9 mouse cellular contexts compared by ENCODE assay signal in genomic region chr19:6018142-6019089, GRCm38 (mm10). TPM values are rescaled to one million over a fixed set of nuclear protein-coding genes. Genes with fewer than 3 reads are reported as not detected.
DNase-seq lines count a peak whose midpoint lies in the region; ATAC-seq and TF ChIP-seq lines count a peak whose summit lies in the region.
"Had no signal": no experiment of that assay in that cellular context is flagged by ENCODE, and none has a peak within 500 bp of the region (broad histone marks: within the 10 kb centered on the region; RNA-seq: fewer than 3 reads in every experiment).

No protein-coding gene starts in this region.

- H3K27me3 ChIP-seq in kidney, adult 2 months (replicated peaks; ENCODE audit: control insufficient read depth, insufficient read depth, low read length) = no peaks in the 10 kb centered on the region
- H3K27me3 ChIP-seq in kidney, embryonic 15.5 days = no peaks in the 10 kb centered on the region
- no peaks in the 10 kb centered on the region for H3K27me3 ChIP-seq in liver, adult 2 months (ENCODE audit: control insufficient read depth, insufficient read depth, low read length)

- no peaks in the 10 kb centered on the region for H3K79me2 ChIP-seq in liver, adult 2 months (ENCODE audit: control insufficient read depth, insufficient read depth, low read length)

- TF ChIP-seq CTCF in kidney, adult 2 months (conservative IDR thresholded peaks at IDR 0.05; ENCODE audit: insufficient read depth, insufficient read length, low read depth, low read length) = peak; percentile 97; the same call in 1 of the 2 replicates
- peak; percentile 96 for TF ChIP-seq CTCF in liver, adult 2 months (IDR thresholded peaks at IDR 0.05; ENCODE audit: low read depth, low read length)

- H3K9ac ChIP-seq in kidney, embryonic 15.5 days = no peak overlapping the region
- H3K9ac ChIP-seq in liver, adult 2 months (ENCODE audit: low read depth, low read length) = 0 out of 2 replicates have a peak overlapping the region, but pooled peaks have one; percentile 22

- no peak overlapping the region for H3K27ac ChIP-seq in kidney, adult 2 months (ENCODE audit: insufficient read depth, low read depth, low read length)
- no peak overlapping the region for H3K27ac ChIP-seq in kidney, embryonic 15.5 days
- no peak overlapping the region for H3K27ac ChIP-seq in liver, adult 2 months (replicated peaks; ENCODE audit: insufficient read depth, low read depth, low read length)

- H3K4me1 ChIP-seq in kidney, adult 2 months (ENCODE audit: control insufficient read depth, insufficient read depth, low read length) = peaks cover 5% of the 10 kb centered on the region; the same call in 1 of the 2 replicates
- peaks cover 38% of the 10 kb centered on the region for H3K4me1 ChIP-seq in kidney, embryonic 15.5 days
- peaks cover 10% of the 10 kb centered on the region for H3K4me1 ChIP-seq in liver, adult 2 months (ENCODE audit: control insufficient read depth, insufficient read depth, low read length)

- no peak overlapping the region for H3K4me3 ChIP-seq in kidney, adult 2 months (ENCODE audit: insufficient read depth, low read depth, low read length)
- no peak overlapping the region for H3K4me3 ChIP-seq in kidney, embryonic 15.5 days (replicated peaks)
- H3K4me3 ChIP-seq in liver, adult 2 months (ENCODE audit: insufficient read depth, low read depth, low read length) = no peak overlapping the region

- no peaks in the 10 kb centered on the region for H3K9me3 ChIP-seq in kidney, embryonic 15.5 days (replicated peaks)

- peak; percentile 93 for DNase-seq in kidney, adult 2 months
- peak; percentile 88 for DNase-seq in c-Kit-positive CD71-negative TER-119-negative erythroid progenitor cells, embryonic 14.5 days (ENCODE audit: low read depth)
- peak; percentile 82 to 93 for DNase-seq in kidney, adult 8-10 months
- peak; percentile 85 for DNase-seq in liver, adult 2 months (ENCODE audit: extremely low read depth, low read depth, low spot score)
- DNase-seq in ovary, postnatal 10 days (ENCODE audit: low spot score) = peak; percentile 65
- peak; percentile 87 for DNase-seq in thymus, postnatal 0 days (ENCODE audit: low spot score)

- H3K4me2 ChIP-seq in kidney, embryonic 15.5 days = no peak overlapping the region

- no peak for TF ChIP-seq POLR2A in kidney, adult 2 months (IDR thresholded peaks at IDR 0.05; ENCODE audit: low read depth, low read length)
- no peak for TF ChIP-seq POLR2A in liver, adult 2 months (IDR thresholded peaks at IDR 0.05; ENCODE audit: extremely low read depth, insufficient read depth, low read length)

- ATAC-seq in kidney, embryonic 15.5 days (replicated peaks; ENCODE audit: low FRiP score) = no peak
- 0 out of 2 replicates have a peak, but pooled peaks have one; percentile 24 for ATAC-seq in frontal cortex, adult (ENCODE audit: low TSS enrichment)

- no peaks in the 10 kb centered on the region for H3K36me3 ChIP-seq in kidney, adult 2 months (ENCODE audit: control insufficient read depth, insufficient read depth, low read length)
- H3K36me3 ChIP-seq in kidney, embryonic 15.5 days = no peaks in the 10 kb centered on the region
- no peaks in the 10 kb centered on the region for H3K36me3 ChIP-seq in liver, adult 2 months (ENCODE audit: control insufficient read depth, insufficient read depth, low read length)

- WGBS in kidney, adult 2 months = 26% methylated on average over 15 of the region's 15 CpGs
- 32% methylated on average over 15 of the region's 15 CpGs for WGBS in kidney, embryonic 15.5 days
- 30% methylated on average over 15 of the region's 15 CpGs for WGBS in liver, adult 2 months

RNA-seq across cellular contexts. Expression of gene Capn1, which starts 2.7 kb away (rescaled TPM):
- 36.0 and 38.0 TPM in 2 replicates for polyA plus RNA-seq in kidney, adult 2 months (2012; rRNA removed)
- 8.4 and 11.1 TPM in 2 replicates for polyA plus RNA-seq in kidney, embryonic 15.5 days (2015; fragmentation: Nextera tagmentation; extraction: Ambion mirVana)
- total RNA-seq in liver, adult 2 months (2014; rRNA removed) = 8.0 and 9.9 TPM in 2 replicates
- 10.6 and 12.7 TPM in 2 replicates for polyA plus RNA-seq in liver, adult 2 months (2012; rRNA removed)
- polyA plus RNA-seq in thymus, postnatal 0 days (2015; fragmentation: Nextera tagmentation; extraction: Ambion mirVana) = 19.8 and 21.6 TPM in 2 replicates

RNA-seq across cellular contexts. Expression of gene Syvn1, which starts 28.0 kb away (rescaled TPM):
- 31.5 and 32.8 TPM in 2 replicates for polyA plus RNA-seq in kidney, adult 2 months (2012; rRNA removed)
- 35.6 and 38.5 TPM in 2 replicates for polyA plus RNA-seq in kidney, embryonic 15.5 days (2015; fragmentation: Nextera tagmentation; extraction: Ambion mirVana)
- total RNA-seq in liver, adult 2 months (2014; rRNA removed) = 7.6 and 15.2 TPM in 2 replicates
- polyA plus RNA-seq in liver, adult 2 months (2012; rRNA removed) = 53.0 and 64.7 TPM in 2 replicates
- 15.1 and 16.5 TPM in 2 replicates for polyA plus RNA-seq in thymus, postnatal 0 days (2015; fragmentation: Nextera tagmentation; extraction: Ambion mirVana)

RNA-seq across cellular contexts. Expression of gene Slc22a20, which starts 32.5 kb away (rescaled TPM):
- not detected in 2 replicates for polyA plus RNA-seq in kidney, adult 2 months (2012; rRNA removed)
- polyA plus RNA-seq in kidney, embryonic 15.5 days (2015; fragmentation: Nextera tagmentation; extraction: Ambion mirVana) = not detected in 2 replicates
- not detected in 2 replicates for total RNA-seq in liver, adult 2 months (2014; rRNA removed)
- polyA plus RNA-seq in liver, adult 2 months (2012; rRNA removed) = not detected in 2 replicates
- not detected in 2 replicates for polyA plus RNA-seq in thymus, postnatal 0 days (2015; fragmentation: Nextera tagmentation; extraction: Ambion mirVana)
- polyA plus RNA-seq: gonadal fat pad, adult 2 months had no signal

RNA-seq across cellular contexts. Expression of gene Mrpl49, which starts 39.2 kb away (rescaled TPM):
- polyA plus RNA-seq in kidney, adult 2 months (2012; rRNA removed) = 32.0 and 37.3 TPM in 2 replicates
- polyA plus RNA-seq in kidney, embryonic 15.5 days (2015; fragmentation: Nextera tagmentation; extraction: Ambion mirVana) = 77.9 and 81.6 TPM in 2 replicates
- total RNA-seq in liver, adult 2 months (2014; rRNA removed) = 27.1 and 27.2 TPM in 2 replicates
- polyA plus RNA-seq in liver, adult 2 months (2012; rRNA removed) = 13.6 and 16.8 TPM in 2 replicates
- 65.2 and 71.4 TPM in 2 replicates for polyA plus RNA-seq in thymus, postnatal 0 days (2015; fragmentation: Nextera tagmentation; extraction: Ambion mirVana)

RNA-seq across cellular contexts. Expression of gene Fau, which starts 39.2 kb away (rescaled TPM):
- polyA plus RNA-seq in kidney, adult 2 months (2012; rRNA removed) = 882 and 1,017 TPM in 2 replicates
- 741 and 838 TPM in 2 replicates for polyA plus RNA-seq in kidney, embryonic 15.5 days (2015; fragmentation: Nextera tagmentation; extraction: Ambion mirVana)
- total RNA-seq in liver, adult 2 months (2014; rRNA removed) = 455 and 560 TPM in 2 replicates
- polyA plus RNA-seq in liver, adult 2 months (2012; rRNA removed) = 715 and 820 TPM in 2 replicates
- 1,297 and 1,312 TPM in 2 replicates for polyA plus RNA-seq in thymus, postnatal 0 days (2015; fragmentation: Nextera tagmentation; extraction: Ambion mirVana)
